Mouse (Mus musculus) frontal cortex, postnatal 14 days (tissue): ENCODE results near the gene Col23a1.

Experiments
- DNase-seq, 2 experiments: peaks; one replicate each; pipeline ENCODE4 v3.0.0; 2022; ENCODE audit warnings: low spot score in 2 of 2

Gene Col23a1

GRCm38 (mm10) chr11:51538919-51539758, 249.4 kb downstream of the Col23a1 start:
- no peak for DNase-seq

- peak; percentile 88 to 93 for DNase-seq
Measured at GRCm38 (mm10) chr11:51539759-51540282, 250.1 kb downstream of the Col23a1 start.

GRCm38 (mm10) chr11:51542424-51542823, 252.7 kb downstream of the Col23a1 start:
- DNase-seq, result no peak

- DNase-seq, result no peak
Measured at GRCm38 (mm10) chr11:51543487-51544050, 253.8 kb downstream of the Col23a1 start.

GRCm38 (mm10) chr11:51544413-51544812, 254.7 kb downstream of the Col23a1 start:
- no peak for DNase-seq

- no peak for DNase-seq
Measured at GRCm38 (mm10) chr11:51545811-51546210, 256.1 kb downstream of the Col23a1 start.

- no peak for DNase-seq
Measured at GRCm38 (mm10) chr11:51551253-51551652, 261.5 kb downstream of the Col23a1 start.

- DNase-seq, result no peak
Measured at GRCm38 (mm10) chr11:51552091-51552490, 262.4 kb downstream of the Col23a1 start.

GRCm38 (mm10) chr11:51554590-51554989, 264.9 kb downstream of the Col23a1 start:
- no peak for DNase-seq

- DNase-seq, result no peak
Measured at GRCm38 (mm10) chr11:51555066-51555465, 265.3 kb downstream of the Col23a1 start.

GRCm38 (mm10) chr11:51563276-51563675, 273.6 kb downstream of the Col23a1 start:
- DNase-seq, result no peak

GRCm38 (mm10) chr11:51565062-51565461, 275.3 kb downstream of the Col23a1 start:
- no peak for DNase-seq

- no peak for DNase-seq
Measured at GRCm38 (mm10) chr11:51565951-51566350, 276.2 kb downstream of the Col23a1 start.

GRCm38 (mm10) chr11:51568801-51569200, 279.1 kb downstream of the Col23a1 start:
- DNase-seq, result no peak

- DNase-seq, result no peak
Measured at GRCm38 (mm10) chr11:51576454-51576853, 286.7 kb downstream of the Col23a1 start.

- DNase-seq, result no peak
Measured at GRCm38 (mm10) chr11:51577587-51577986, 287.9 kb downstream of the Col23a1 start.

GRCm38 (mm10) chr11:51579024-51579423, 289.3 kb downstream of the Col23a1 start:
- no peak for DNase-seq

- peak in 1 of 2 experiments; percentile 42 for DNase-seq
Measured at GRCm38 (mm10) chr11:51582713-51583112, 293.0 kb downstream of the Col23a1 start.

GRCm38 (mm10) chr11:51584057-51584430, 294.3 kb downstream of the Col23a1 start:
- no peak for DNase-seq

GRCm38 (mm10) chr11:51584431-51585248, 294.9 kb downstream of the Col23a1 start, which contains the start of gene Phykpl:
TSS of gene Phykpl (plus strand) at chr11:51584757.
- peak; percentile 88 to 93 for DNase-seq

- no peak for DNase-seq
Measured at GRCm38 (mm10) chr11:51585608-51586252, 296.0 kb downstream of the Col23a1 start.

- DNase-seq, result no peak
Measured at GRCm38 (mm10) chr11:51586411-51586810, 296.7 kb downstream of the Col23a1 start.
